Mouse (Mus musculus): ENCODE results near the gene Gm28051.

Gm28051 gene

GRCm38 (mm10) chr12:102705216-102705871, 52.2 kb downstream of the Gm28051 start:
- POLR2A ChIA-PET: interaction anchor here (0.5 to 33.8 kb wide), 34 partner anchors 8 to 619 kb away, joined by 3 to 1125 read pairs (median 4); partner anchors contain the start of genes Gm28051 (in 2 of the 4), Gon7 (in 2 of the 4), Moap1 (in 2 of the 4) and Tmem251 (in 2 of the 4)
- CTCF ChIA-PET: interaction anchor here (0.5 to 6.0 kb wide), 37 partner anchors 8 to 386 kb away, joined by 3 to 58 read pairs (median 4); partner anchors contain the start of genes Moap1 (in 2 of the 4), Tmem251 (in 2 of the 4), Gm28051 (in 1 of the 4) and Golga5 (in 1 of the 4)

GRCm38 (mm10) chr12:102704457-102705198, 52.9 kb downstream of the Gm28051 start, which contains the start of gene Itpk1:
Gene Itpk1 (minus strand): TSS chr12:102704930.
- POLR2A ChIA-PET: interaction anchor here (0.5 to 33.8 kb wide), 30 partner anchors 9 to 265 kb away, joined by 3 to 1125 read pairs (median 4); partner anchors contain the start of genes Gm28051 (in 1 of the 4), Gon7 (in 1 of the 4), Lgmn (in 1 of the 4) and Moap1 (in 1 of the 4)
- CTCF ChIA-PET: interaction anchor here (0.5 to 7.6 kb wide), 43 partner anchors 9 to 386 kb away, joined by 3 to 68 read pairs (median 5); partner anchors contain the start of genes Moap1 (in 2 of the 4), Tmem251 (in 2 of the 4), Gm28051 (in 1 of the 4) and Golga5 (in 1 of the 4)

GRCm38 (mm10) chr12:102703921-102704408, 53.6 kb downstream of the Gm28051 start:
- ChIA-PET POLR2A (interaction anchor here in 3 of 4 experiments (0.5 to 33.8 kb wide), 23 partner anchors 8 to 264 kb away, joined by 3 to 1125 read pairs (median 4); partner anchors contain the start of genes Lgmn (in 2 of the 3), Gm28051 (in 1 of the 3), Gon7 (in 1 of the 3) and Moap1 (in 1 of the 3)), CTCF (interaction anchor here (0.6 to 7.6 kb wide), 29 partner anchors 10 to 264 kb away, joined by 3 to 68 read pairs (median 5); partner anchors contain the start of genes Lgmn (in 1 of the 4), Moap1 (in 1 of the 4) and Tmem251 (in 1 of the 4))

- CTCF ChIA-PET: interaction anchor here (0.6 to 7.6 kb wide), 50 partner anchors 9 to 264 kb away, joined by 3 to 68 read pairs (median 5); partner anchors contain the start of genes Lgmn (in 1 of the 4), Moap1 (in 1 of the 4) and Tmem251 (in 1 of the 4)
- POLR2A ChIA-PET: interaction anchor here in 3 of 4 experiments (0.8 to 33.8 kb wide), 25 partner anchors 10 to 264 kb away, joined by 3 to 1125 read pairs (median 4); partner anchors contain the start of genes Lgmn (in 2 of the 3), Moap1 (in 2 of the 3), Tmem251 (in 2 of the 3) and Gm28051 (in 1 of the 3)
Observed at GRCm38 (mm10) chr12:102703441-102703840, 54.1 kb downstream of the Gm28051 start.

GRCm38 (mm10) chr12:102703111-102703412, 54.5 kb downstream of the Gm28051 start:
- POLR2A ChIA-PET: interaction anchor here (0.6 to 33.8 kb wide), 28 partner anchors 11 to 360 kb away, joined by 3 to 1125 read pairs (median 4); partner anchors contain the start of genes Moap1 (in 2 of the 4), Tmem251 (in 2 of the 4), Gm28051 (in 1 of the 4) and Golga5 (in 1 of the 4)
- CTCF ChIA-PET: interaction anchor here (0.6 to 7.6 kb wide), 70 partner anchors 8 to 541 kb away, joined by 3 to 68 read pairs (median 4); partner anchors contain the start of genes Lgmn (in 1 of the 4), Moap1 (in 1 of the 4) and Tmem251 (in 1 of the 4)

- CTCF ChIA-PET: interaction anchor here (0.5 to 7.6 kb wide), 77 partner anchors 8 to 728 kb away, joined by 3 to 68 read pairs (median 4); partner anchors contain the start of genes Lgmn (in 1 of the 4), Moap1 (in 1 of the 4) and Tmem251 (in 1 of the 4)
- POLR2A ChIA-PET: interaction anchor here (0.6 to 33.8 kb wide), 33 partner anchors 10 to 360 kb away, joined by 3 to 1125 read pairs (median 4); partner anchors contain the start of genes Gm28051 (in 1 of the 4), Golga5 (in 1 of the 4), Gon7 (in 1 of the 4) and Lgmn (in 1 of the 4)
Observed at GRCm38 (mm10) chr12:102702356-102703110, 55.0 kb downstream of the Gm28051 start.

GRCm38 (mm10) chr12:102701691-102702207, 55.8 kb downstream of the Gm28051 start:
- ChIA-PET CTCF (interaction anchor here (0.6 to 7.6 kb wide), 27 partner anchors 8 to 528 kb away, joined by 3 to 68 read pairs (median 5); no protein-coding TSS in a partner anchor), POLR2A (interaction anchor here (0.5 to 33.8 kb wide), 26 partner anchors 10 to 233 kb away, joined by 3 to 1125 read pairs (median 4); partner anchors contain the start of genes Gm28051 (in 1 of the 4), Golga5 (in 1 of the 4) and Gon7 (in 1 of the 4))

GRCm38 (mm10) chr12:102700453-102700852, 57.1 kb downstream of the Gm28051 start:
- POLR2A ChIA-PET: interaction anchor here in 2 of 4 experiments (0.6 to 33.8 kb wide), 12 partner anchors 8 to 141 kb away, joined by 3 to 1125 read pairs (median 4); partner anchors contain the start of genes Moap1 (in 1 of the 2) and Tmem251 (in 1 of the 2)
- CTCF ChIA-PET: interaction anchor here (0.5 to 7.6 kb wide), 8 partner anchors 9 to 284 kb away, joined by 3 to 68 read pairs (median 5); no protein-coding TSS in a partner anchor

- ChIA-PET POLR2A (interaction anchor here in 2 of 4 experiments (0.6 to 33.8 kb wide), 12 partner anchors 9 to 140 kb away, joined by 3 to 1125 read pairs (median 4); partner anchors contain the start of genes Moap1 (in 1 of the 2) and Tmem251 (in 1 of the 2)), CTCF (interaction anchor here in 2 of 4 experiments (0.7 to 7.6 kb wide), 2 partner anchors 22 to 23 kb away, joined by 3 to 68 read pairs; no protein-coding TSS in a partner anchor)
Observed at GRCm38 (mm10) chr12:102699156-102699555, 58.4 kb downstream of the Gm28051 start.

GRCm38 (mm10) chr12:102698089-102698684, 59.4 kb downstream of the Gm28051 start:
- ChIA-PET POLR2A (interaction anchor here in 3 of 4 experiments (0.6 to 33.8 kb wide), 10 partner anchors 8 to 202 kb away, joined by 3 to 1125 read pairs (median 6); no protein-coding TSS in a partner anchor), CTCF (interaction anchor here in 2 of 4 experiments (1.0 to 7.6 kb wide), 3 partner anchors 22 to 61 kb away, joined by 3 to 68 read pairs (median 4); no protein-coding TSS in a partner anchor)

- POLR2A ChIA-PET: interaction anchor here (0.5 to 33.8 kb wide), 14 partner anchors 8 to 143 kb away, joined by 3 to 1125 read pairs (median 6); partner anchors contain the start of gene Chga (in 1 of the 4)
- CTCF ChIA-PET: interaction anchor here in 1 of 4 experiments (1.0 to 7.6 kb wide), 4 partner anchors 16 to 100 kb away, joined by 3 to 68 read pairs (median 4); no protein-coding TSS in a partner anchor
Observed at GRCm38 (mm10) chr12:102697381-102697780, 60.2 kb downstream of the Gm28051 start.

- CTCF ChIA-PET: interaction anchor here in 1 of 4 experiments (1.0 to 7.6 kb wide), 5 partner anchors 13 to 100 kb away, joined by 3 to 68 read pairs (median 4); no protein-coding TSS in a partner anchor
Observed at GRCm38 (mm10) chr12:102696635-102697354, 60.8 kb downstream of the Gm28051 start.

GRCm38 (mm10) chr12:102695369-102696239, 62.0 kb downstream of the Gm28051 start:
- ChIA-PET POLR2A (interaction anchor here in 2 of 4 experiments (0.7 to 33.8 kb wide), 13 partner anchors 9 to 73 kb away, joined by 3 to 1125 read pairs (median 5); partner anchors contain the start of genes Itpk1 (in 2 of the 2) and Tmem251 (in 1 of the 2)), CTCF (interaction anchor here in 3 of 4 experiments (0.5 to 1.8 kb wide), 4 partner anchors 9 to 235 kb away, joined by 3 to 5 read pairs (median 4); partner anchors contain the start of gene Itpk1 (in 2 of the 3))

More at GRCm38 (mm10) chr12:102696635-102697354, 60.8 kb downstream of the Gm28051 start:
- POLR2A ChIA-PET: interaction anchor here (0.5 to 33.8 kb wide), 16 partner anchors 9 to 142 kb away, joined by 3 to 1125 read pairs (median 6); partner anchors contain the start of gene Chga (in 1 of the 4)
